Mouse (Mus musculus): ENCODE measurements around the gene Ajuba.

Gene Ajuba

GRCm38 (mm10) chr14:54591056-54591455, 13.7 kb upstream of the Ajuba start:
- no peak for DNase-seq

- DNase-seq, result peak; percentile 49 to 72
Measured at GRCm38 (mm10) chr14:54583681-54584338, 6.5 kb upstream of the Ajuba start.

GRCm38 (mm10) chr14:54582536-54582935, 5.2 kb upstream of the Ajuba start:
- DNase-seq, result no peak

- no peak for DNase-seq
Measured at GRCm38 (mm10) chr14:54579638-54580037, 2.3 kb upstream of the Ajuba start.

- DNase-seq, result peak; percentile 36 to 61
Measured at GRCm38 (mm10) chr14:54578063-54578462, 705 bp upstream of the Ajuba start.

GRCm38 (mm10) chr14:54576241-54577088, 893 bp downstream of the Ajuba start:
- DNase-seq, result peak; percentile 18 to 25

GRCm38 (mm10) chr14:54575631-54576030, 1.7 kb downstream of the Ajuba start:
- peak; percentile 84 to 90 for DNase-seq

- DNase-seq, result no peak
Measured at GRCm38 (mm10) chr14:54575031-54575430, 2.3 kb downstream of the Ajuba start.

- peak; percentile 38 to 61 for DNase-seq
Measured at GRCm38 (mm10) chr14:54574253-54574652, 3.1 kb downstream of the Ajuba start.

- peak; percentile 79 to 86 for DNase-seq
Measured at GRCm38 (mm10) chr14:54572790-54573736, 4.3 kb downstream of the Ajuba start.

GRCm38 (mm10) chr14:54572122-54572521, 5.2 kb downstream of the Ajuba start:
- DNase-seq, result no peak

- peak; percentile 17 to 20 for DNase-seq
Measured at GRCm38 (mm10) chr14:54569451-54570392, 7.6 kb downstream of the Ajuba start.

GRCm38 (mm10) chr14:54568694-54569414, 8.5 kb downstream of the Ajuba start:
- DNase-seq, result peak; percentile 75 to 81

GRCm38 (mm10) chr14:54560527-54561242, 16.7 kb downstream of the Ajuba start:
- no peak for DNase-seq

GRCm38 (mm10) chr14:54557330-54557729, 20.0 kb downstream of the Ajuba start:
- DNase-seq, result no peak

- DNase-seq, result peak; percentile 83 to 87
Measured at GRCm38 (mm10) chr14:54553975-54554769, 23.2 kb downstream of the Ajuba start, which contains the start of gene Haus4. Haus4 (minus strand) TSS chr14:54554616.

GRCm38 (mm10) chr14:54553454-54553974, 23.8 kb downstream of the Ajuba start:
- no peak for DNase-seq

- DNase-seq, result no peak
Measured at GRCm38 (mm10) chr14:54544703-54545102, 32.7 kb downstream of the Ajuba start.

- DNase-seq, result no peak
Measured at GRCm38 (mm10) chr14:54540771-54541170, 36.6 kb downstream of the Ajuba start.

Data from lung, adult 18-20 months (tissue).